33 mouse cellular contexts compared by ENCODE assay signal in genomic region chr1:66880217-66880616, GRCm38 (mm10).
"Had no signal": no experiment of that assay in that cellular context is flagged by ENCODE, and none has a peak within 500 bp of the region (broad histone marks: within the 10 kb centered on the region; RNA-seq: fewer than 3 reads in every experiment).

No protein-coding gene starts in this region.

- H3K4me3 ChIP-seq: heart, embryonic 10.5 days; heart, embryonic 12.5 days; heart, embryonic 13.5 days; heart, embryonic 15.5 days; hindbrain, embryonic 10.5 days; hindbrain, embryonic 12.5 days; hindbrain, embryonic 13.5 days; hindbrain, embryonic 15.5 days; kidney, embryonic 15.5 days; layer of hippocampus, adult 2 months; left cerebral cortex, adult 2 months had no signal

- H3K36me3 ChIP-seq: heart, embryonic 10.5 days; heart, embryonic 12.5 days; heart, embryonic 13.5 days; heart, embryonic 15.5 days; hindbrain, embryonic 10.5 days; hindbrain, embryonic 12.5 days; hindbrain, embryonic 13.5 days; hindbrain, embryonic 15.5 days; kidney, embryonic 15.5 days had no signal

- H3K27me3 ChIP-seq: heart, embryonic 12.5 days; heart, embryonic 13.5 days; heart, embryonic 15.5 days; hindbrain, embryonic 12.5 days; hindbrain, embryonic 13.5 days; hindbrain, embryonic 15.5 days; kidney, embryonic 15.5 days had no signal

- H3K27ac ChIP-seq: heart, embryonic 10.5 days; heart, embryonic 13.5 days; heart, embryonic 15.5 days; hindbrain, embryonic 10.5 days; hindbrain, embryonic 12.5 days; hindbrain, embryonic 13.5 days; hindbrain, embryonic 14.5 days; hindbrain, embryonic 15.5 days; hindbrain, postnatal 0 days; kidney, embryonic 15.5 days; kidney, postnatal 0 days; layer of hippocampus, adult 2 months; left cerebral cortex, adult 2 months had no signal

- H3K9me3 ChIP-seq: heart, embryonic 15.5 days; hindbrain, embryonic 13.5 days; hindbrain, embryonic 15.5 days; kidney, embryonic 15.5 days had no signal

- DNase-seq: heart, postnatal 10 days; heart, postnatal 14 days; heart, postnatal 36 days; heart, postnatal 4 days; kidney, adult 11 months; kidney, adult 18-20 months; kidney, adult 2 months; kidney, adult 8-10 months; kidney, adult 9 months; kidney, postnatal 10 days; kidney, postnatal 14 days; kidney, postnatal 25 days; kidney, postnatal 36 days; kidney, postnatal 4 days; layer of hippocampus, adult 9-11 months; layer of hippocampus, postnatal 36 days had no signal

- H3K4me2 ChIP-seq: heart, embryonic 11.5 days; heart, embryonic 12.5 days; heart, embryonic 13.5 days; heart, embryonic 15.5 days; hindbrain, embryonic 12.5 days; hindbrain, embryonic 13.5 days; hindbrain, embryonic 14.5 days; hindbrain, embryonic 15.5 days; kidney, embryonic 15.5 days had no signal

- H3K4me1 ChIP-seq: heart, embryonic 10.5 days; heart, embryonic 12.5 days; heart, embryonic 13.5 days; heart, embryonic 15.5 days; hindbrain, embryonic 10.5 days; hindbrain, embryonic 12.5 days; hindbrain, embryonic 13.5 days; hindbrain, embryonic 15.5 days; kidney, embryonic 15.5 days had no signal

- ATAC-seq: hindbrain, embryonic 16.5 days; hindbrain, postnatal 0 days; inflammation-experienced regulatory T-cells, adult 6 months had no signal

- H3K9ac ChIP-seq: heart, embryonic 12.5 days; heart, embryonic 13.5 days; heart, embryonic 15.5 days; hindbrain, embryonic 12.5 days; hindbrain, embryonic 13.5 days; hindbrain, embryonic 14.5 days; hindbrain, embryonic 15.5 days; kidney, embryonic 15.5 days had no signal
